Mouse (Mus musculus) limb, embryonic 15.5 days (tissue): ENCODE results near the gene Gprasp1. TPM values are rescaled to one million over a fixed set of nuclear protein-coding genes. Genes with fewer than 3 reads are reported as not detected.
"Not testable (repeated sequence)": the region's sequence is repeated elsewhere in the genome, so short reads cannot be mapped to it uniquely, and the experiment has no call there.

Experiments used
- ATAC-seq: fragments of 200-750 bp; cut with Nextera tagmentation; 2 replicates; pipeline ENCODE4 v1.8.0; 2017; ENCODE audit warnings: low read depth, moderate TSS enrichment; ENCODE audit not compliant: insufficient number of reproducible peaks, low FRiP score, low TSS enrichment
- H3K27ac ChIP-seq: fragments of 300-500 bp; sonication (generic); 2 replicates; pipeline ENCODE4 v1.5.1; 2015; ENCODE audit warnings: moderate library complexity, mild to moderate bottlenecking, inconsistent platforms
- H3K27me3 ChIP-seq: fragments of 300-500 bp; sonication (generic); 2 replicates; pipeline ENCODE4 v1.6.1; 2015; ENCODE audit warnings: inconsistent platforms
- H3K36me3 ChIP-seq: fragments of 300-500 bp; sonication (generic); 2 replicates; pipeline ENCODE4 v1.6.1; 2015; ENCODE audit warnings: inconsistent platforms
- H3K4me1 ChIP-seq: fragments of 300-500 bp; sonication (generic); 2 replicates; pipeline ENCODE4 v1.6.1; 2015; ENCODE audit warnings: inconsistent platforms
- H3K4me2 ChIP-seq: fragments of 300-500 bp; sonication (generic); 2 replicates; pipeline ENCODE4 v1.6.1; 2015; ENCODE audit warnings: mild to moderate bottlenecking, inconsistent platforms
- H3K4me3 ChIP-seq: fragments of 300-500 bp; sonication (generic); 2 replicates; pipeline ENCODE4 v1.5.1; 2015; ENCODE audit warnings: mild to moderate bottlenecking, inconsistent platforms
- H3K9ac ChIP-seq: fragments of 300-500 bp; sonication (generic); 2 replicates; pipeline ENCODE4 v1.6.1; 2015; ENCODE audit warnings: inconsistent platforms
- H3K9me3 ChIP-seq: fragments of 300-500 bp; sonication (generic); 2 replicates; pipeline ENCODE4 v1.6.1; 2016; ENCODE audit warnings: inconsistent platforms
- WGBS: fragments of 180-500 bp; shearing (Covaris S2); methylation state at CpG from one replicate; pipeline ENCODE4 v1.1.7; 2015; 5-methylcytosine and 5-hydroxymethylcytosine counted together
- microRNA counts: library from miRNA; unstranded; fragments of <30 nt; microRNA quantifications from one replicate; lab custom pipeline; 2016
- microRNA-seq: library from miRNA; unstranded; fragments of <30 nt; microRNA quantifications from one replicate; pipeline ENCODE4, GENCODE M21; 2016
- polyA plus RNA-seq: library from polyadenylated mRNA; unstranded; fragments of >200 nt; fragmentation: Nextera tagmentation; extraction: Ambion mirVana; gene quantifications from 2 replicates; pipeline ENCODE4 v1.2.1, GENCODE M21; 2015

Gene Gprasp1
- polyA plus RNA-seq, 1 experiment from 2014 or later = 46.1 TPM

DNA sequence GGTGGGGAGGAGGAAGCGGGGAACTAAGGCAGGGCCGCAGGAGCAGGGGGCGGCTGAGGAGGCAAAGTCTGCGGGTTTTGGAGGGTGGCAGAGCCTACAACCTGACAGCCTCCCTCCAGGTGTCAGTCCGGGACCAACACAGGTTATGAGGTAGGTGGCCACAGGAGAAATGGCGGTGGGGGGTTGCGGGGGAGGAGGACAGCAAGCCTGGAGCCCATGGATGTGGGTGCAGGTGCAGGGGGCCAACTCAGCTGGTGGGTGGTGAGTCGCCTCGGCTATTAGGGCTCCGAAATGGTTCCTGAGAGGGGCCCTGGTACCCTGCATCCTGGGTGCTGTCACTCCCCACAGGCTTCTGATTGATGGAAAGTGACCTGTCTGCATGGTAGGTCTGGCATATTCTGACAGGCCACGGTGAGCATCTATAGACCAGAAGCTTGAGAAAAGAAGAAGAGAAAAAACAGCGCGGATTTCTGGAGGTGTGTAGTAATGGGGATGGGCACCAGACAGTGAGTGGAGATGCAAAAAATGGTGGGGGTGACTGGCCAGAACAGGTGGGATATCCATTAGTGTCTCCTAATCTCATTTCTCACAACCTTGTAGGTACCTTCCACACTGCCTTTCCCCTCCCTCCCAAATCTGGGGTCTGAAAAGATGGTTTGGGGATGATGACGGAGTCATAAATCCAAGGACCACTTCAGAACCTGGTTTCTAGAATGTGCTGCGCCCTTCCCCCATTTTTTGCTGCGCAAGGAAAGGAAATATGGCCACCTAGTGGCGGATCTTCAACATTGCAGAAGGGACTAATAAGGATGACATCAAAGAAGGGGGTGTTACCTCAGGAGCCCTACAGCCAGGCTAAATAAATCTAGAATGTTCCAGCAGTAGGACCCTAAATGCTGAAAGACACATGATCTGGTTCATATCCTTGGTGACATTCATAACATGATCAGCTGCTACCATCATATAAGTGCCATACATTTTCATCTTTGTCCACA is 97.2 kb downstream of the Gprasp1 start:
- 0 out of 2 replicates have a peak, but pooled peaks have one; percentile 14 for ATAC-seq
- 26% methylated on average over 16 of the region's 17 CpGs for WGBS
- H3K27me3 ChIP-seq = not testable (repeated sequence)

More for the DNA sequence above, 97.2 kb downstream of the Gprasp1 start:
- H3K9ac ChIP-seq = 0 out of 2 replicates have a peak overlapping the region, but pooled peaks have one; percentile 23
- not testable (repeated sequence) for H3K9me3 ChIP-seq, H3K4me1 ChIP-seq, H3K36me3 ChIP-seq, H3K27ac ChIP-seq
- peak overlapping the region; percentile 73 for H3K4me2 ChIP-seq
- peak overlapping the region; percentile 51 for H3K4me3 ChIP-seq

MicroRNAs within 50 kb of the gene (microRNA counts, 519-probe panel; counts per million panel counts)
- not detected for microRNA mmu-miR-1970 (lab: Ali Mortazavi, UCI)

Small RNA genes lying within 50 kb of the gene (microRNA-seq; reads per million reads assigned to microRNA genes)
- gene Mir1970 (not detected), gene Mir7646 (not detected)

Other genes with a start within 250 kb of the Gprasp1 start
- not detected in 2 replicates for gene AV320801, start 248.1 kb upstream of the Gprasp1 start, polyA plus RNA-seq
- 0.27 and 0.53 TPM in 2 replicates for gene Nxf7, start 144.0 kb upstream of the Gprasp1 start, polyA plus RNA-seq
- gene Prame, start 115.0 kb upstream of the Gprasp1 start, polyA plus RNA-seq = 0.14 and 0.45 TPM in 2 replicates
- gene Tcp11x2, start 48.9 kb upstream of the Gprasp1 start, polyA plus RNA-seq = 0.10 TPM in 1 of 2 replicates, not detected in the other
- gene Tmsb15a, start 17.5 kb upstream of the Gprasp1 start, polyA plus RNA-seq = 0.99 and 1.5 TPM in 2 replicates
- gene Armcx5, start within 50 bp of the Gprasp1 start, polyA plus RNA-seq = 10.4 TPM in 2 replicates
- 46.9 and 48.6 TPM in 2 replicates for gene Bhlhb9, start 54.9 kb downstream of the Gprasp1 start, polyA plus RNA-seq
- 37.8 and 38.8 TPM in 2 replicates for gene Gprasp2, start 96.3 kb downstream of the Gprasp1 start, polyA plus RNA-seq